Mouse (Mus musculus) hindbrain, postnatal 0 days (tissue): ENCODE measurements around the gene Cdcp1. TPM values are rescaled to one million over a fixed set of nuclear protein-coding genes. Genes with fewer than 3 reads are reported as not detected.

Experiments used
- ATAC-seq: fragments of 200-750 bp; cut with Nextera tagmentation; 2 replicates; pipeline ENCODE4 v1.8.0; 2017; ENCODE audit warnings: mild to moderate bottlenecking, moderate TSS enrichment, moderate library complexity
- DNase-seq: peaks from one replicate; pipeline ENCODE4 v3.0.0-alpha.2; 2015; ENCODE audit warnings: low spot score
- H3K27ac ChIP-seq: fragments of 300-500 bp; sonication (generic); 2 replicates; pipeline ENCODE4 v1.5.1; 2014; ENCODE audit warnings: mild to moderate bottlenecking
- H3K27me3 ChIP-seq: fragments of 300-500 bp; sonication (generic); 2 replicates; pipeline ENCODE4 v1.6.1; 2014; ENCODE audit warnings: low read length, mixed read lengths; ENCODE audit not compliant: insufficient read depth
- H3K36me3 ChIP-seq: fragments of 300-500 bp; sonication (generic); 2 replicates; pipeline ENCODE4 v1.6.1; 2014; ENCODE audit warnings: low read length, mixed read lengths; ENCODE audit not compliant: insufficient read depth
- H3K4me1 ChIP-seq: fragments of 300-500 bp; sonication (generic); 2 replicates; pipeline ENCODE4 v1.6.1; 2014; ENCODE audit warnings: antibody characterized with exemption, low read length, mixed read lengths; ENCODE audit not compliant: insufficient read depth
- H3K4me2 ChIP-seq: fragments of 300-500 bp; sonication (generic); 2 replicates; pipeline ENCODE4 v1.6.1; 2014; ENCODE audit warnings: low read depth, mild to moderate bottlenecking, low read length, moderate library complexity, mixed read lengths
- H3K4me3 ChIP-seq: fragments of 300-500 bp; sonication (generic); 2 replicates; pipeline ENCODE4 v1.5.1; 2014; ENCODE audit warnings: low read length
- H3K9ac ChIP-seq: fragments of 300-500 bp; sonication (generic); replicated peaks from 2 replicates; pipeline ENCODE4 v1.6.1; 2014; ENCODE audit warnings: mild to moderate bottlenecking, low read length, moderate library complexity, mixed read lengths
- H3K9me3 ChIP-seq: fragments of 300-500 bp; sonication (generic); 2 replicates; pipeline ENCODE4 v1.6.1; 2016; ENCODE audit warnings: low read length, mixed read lengths
- CTCF ChIP-seq: IDR thresholded peaks from 2 replicates; pipeline ENCODE4 v1.5.1; 2016; ENCODE audit warnings: antibody characterized with exemption, control low read depth, low read depth
- WGBS: fragments of 180-500 bp; shearing (Covaris S2); extraction: QIAGEN DNeasy Blood & Tissue Kit; methylation state at CpG from one replicate; pipeline ENCODE4 v1.1.7; 2014; 5-methylcytosine and 5-hydroxymethylcytosine counted together
- polyA plus RNA-seq: library from polyadenylated mRNA; unstranded; fragments of >200 nt; fragmentation: Nextera tagmentation; extraction: Ambion mirVana; gene quantifications from 2 replicates; pipeline ENCODE4 v1.2.1, GENCODE M21; 2015
- total RNA-seq: library from RNA; depleted of rRNA; stranded (reverse); fragments of >200 nt; gene quantifications from 2 replicates; pipeline ENCODE4 v1.2.3, GENCODE M21; 2014

Cdcp1 gene
- total and polyA plus RNA-seq, 2 experiments from 2014 or later: 0.14 to 0.26 TPM

GRCm38 (mm10) chr9:123187589-123187988 is 28.2 kb downstream of the Cdcp1 start:
- DNase-seq: no peak
- H3K27ac ChIP-seq: no peak overlapping the region
- no peak for ATAC-seq
- TF ChIP-seq CTCF: no peak
- no peak overlapping the region for H3K4me2 ChIP-seq
- no peaks in the 10 kb centered on the region for H3K9me3 ChIP-seq
- H3K4me3 ChIP-seq: no peak overlapping the region
- H3K9ac ChIP-seq: no peak overlapping the region
- WGBS: 98% methylated on average over 5 of the region's 5 CpGs
- no peaks in the 10 kb centered on the region for H3K36me3 ChIP-seq
- H3K4me1 ChIP-seq: no peaks in the 10 kb centered on the region
- H3K27me3 ChIP-seq: no peaks in the 10 kb centered on the region

- TF ChIP-seq CTCF: no peak
- no peak overlapping the region for H3K9ac ChIP-seq
Observed at GRCm38 (mm10) chr9:123186151-123186550, 29.7 kb downstream of the Cdcp1 start.

GRCm38 (mm10) chr9:123185546-123185945 is 30.3 kb downstream of the Cdcp1 start:
- Histone ChIP-seq H3K9me3 (no peaks in the 10 kb centered on the region), H3K9ac (no peak overlapping the region), H3K36me3 (no peaks in the 10 kb centered on the region), H3K4me3 (no peak overlapping the region), H3K27me3 (no peaks in the 10 kb centered on the region), H3K4me2 (no peak overlapping the region), H3K4me1 (no peaks in the 10 kb centered on the region), H3K27ac (no peak overlapping the region)
- ATAC-seq (no peak), DNase-seq (no peak)
- WGBS: 44% methylated on average over 2 of the region's 2 CpGs
- TF ChIP-seq CTCF: no peak

More at GRCm38 (mm10) chr9:123186151-123186550, 29.7 kb downstream of the Cdcp1 start:
- ATAC-seq (no peak), DNase-seq (no peak)
- no peak overlapping the region for H3K4me2 ChIP-seq
- no peak overlapping the region for H3K4me3 ChIP-seq
- no peaks in the 10 kb centered on the region for H3K36me3 ChIP-seq
- 82% methylated on average over 5 of the region's 5 CpGs for WGBS
- no peaks in the 10 kb centered on the region for H3K9me3 ChIP-seq
- H3K27ac ChIP-seq: no peak overlapping the region
- no peaks in the 10 kb centered on the region for H3K4me1 ChIP-seq
- no peaks in the 10 kb centered on the region for H3K27me3 ChIP-seq

- H3K36me3 ChIP-seq: no peaks in the 10 kb centered on the region
- H3K9ac ChIP-seq: no peak overlapping the region
- ATAC-seq (no peak), DNase-seq (no peak)
- WGBS: 64% methylated on average over 8 of the region's 8 CpGs
- H3K4me3 ChIP-seq: no peak overlapping the region
- TF ChIP-seq CTCF: no peak
- no peaks in the 10 kb centered on the region for H3K4me1 ChIP-seq
- no peak overlapping the region for H3K4me2 ChIP-seq
- no peaks in the 10 kb centered on the region for H3K27me3 ChIP-seq
- no peak overlapping the region for H3K27ac ChIP-seq
- no peaks in the 10 kb centered on the region for H3K9me3 ChIP-seq
Observed at GRCm38 (mm10) chr9:123183226-123183625, 32.6 kb downstream of the Cdcp1 start.

GRCm38 (mm10) chr9:123180003-123180402 is 35.8 kb downstream of the Cdcp1 start:
- Histone ChIP-seq H3K4me3 (no peak overlapping the region), H3K9ac (no peak overlapping the region), H3K27ac (no peak overlapping the region), H3K9me3 (no peaks in the 10 kb centered on the region), H3K27me3 (no peaks in the 10 kb centered on the region), H3K4me2 (no peak overlapping the region), H3K4me1 (no peaks in the 10 kb centered on the region), H3K36me3 (no peaks in the 10 kb centered on the region)
- no peak for ATAC-seq
- TF ChIP-seq CTCF: no peak
- 89% methylated on average over 6 of the region's 6 CpGs for WGBS
- DNase-seq: no peak

- WGBS: 86% methylated on average over 9 of the region's 9 CpGs
- Histone ChIP-seq H3K4me2 (no peak overlapping the region), H3K36me3 (no peaks in the 10 kb centered on the region), H3K9ac (no peak overlapping the region), H3K4me3 (no peak overlapping the region), H3K4me1 (no peaks in the 10 kb centered on the region), H3K27me3 (no peaks in the 10 kb centered on the region), H3K27ac (no peak overlapping the region), H3K9me3 (no peaks in the 10 kb centered on the region)
- DNase-seq (no peak), ATAC-seq (no peak)
- TF ChIP-seq CTCF: no peak
Observed at GRCm38 (mm10) chr9:123177380-123178048, 38.3 kb downstream of the Cdcp1 start.

GRCm38 (mm10) chr9:123174356-123174755 is 41.5 kb downstream of the Cdcp1 start:
- Histone ChIP-seq H3K4me2 (no peak overlapping the region), H3K9me3 (no peaks in the 10 kb centered on the region), H3K27me3 (no peaks in the 10 kb centered on the region), H3K4me1 (no peaks in the 10 kb centered on the region), H3K9ac (no peak overlapping the region), H3K36me3 (no peaks in the 10 kb centered on the region), H3K27ac (no peak overlapping the region), H3K4me3 (no peak overlapping the region)
- DNase-seq (no peak), ATAC-seq (no peak)
- TF ChIP-seq CTCF: no peak
- WGBS: 29% methylated on average over 4 of the region's 4 CpGs
